Mouse (Mus musculus) myocyte (in vitro differentiated cells): ENCODE measurements at regions not wholly inside any gene's neighbourhood (a gene's known extent, or its start where the extent isn't known, plus 50 kb on each side); places are given as distances from the start of the nearest gene placed in this dataset.

ENCODE experiments used
- H3K27me3 ChIP-seq: one replicate; pipeline ENCODE4 v1.6.1; 2011; ENCODE audit not compliant: control insufficient read depth, insufficient read depth, insufficient read length
- H3K36me3 ChIP-seq: one replicate; pipeline ENCODE4 v1.6.1; 2011; ENCODE audit not compliant: control insufficient read depth, insufficient read depth
- H3K4me2 ChIP-seq: one replicate; pipeline ENCODE4 v1.6.1; 2011; ENCODE audit warnings: low read depth, control low read depth
- H3K4me3 ChIP-seq: one replicate; pipeline ENCODE4 v1.5.1; 2011; ENCODE audit warnings: mild to moderate bottlenecking, control low read depth, moderate library complexity
- H3K79me2 ChIP-seq: one replicate; pipeline ENCODE4 v1.6.1; 2011; ENCODE audit not compliant: control insufficient read depth, insufficient read depth
- H3ac ChIP-seq: one replicate; pipeline ENCODE4 v1.6.1; 2011; ENCODE audit not compliant: control insufficient read depth, insufficient read length
- CEBPB ChIP-seq: IDR thresholded peaks from 2 replicates; pipeline ENCODE4 v1.6.1; 2011; ENCODE audit warnings: mild to moderate bottlenecking, moderate library complexity; ENCODE audit not compliant: poor library complexity, insufficient read depth, severe bottlenecking
- E2F4 ChIP-seq: IDR thresholded peaks from one replicate; pipeline ENCODE4 v1.6.1; 2011; ENCODE audit warnings: mild to moderate bottlenecking, control low read depth, moderate library complexity; ENCODE audit not compliant: insufficient read depth
- MAX ChIP-seq: IDR thresholded peaks from one replicate; pipeline ENCODE4 v1.6.1; 2011; ENCODE audit warnings: low read depth, mild to moderate bottlenecking, control low read depth
- MYOD1 ChIP-seq, 3 experiments: IDR thresholded peaks; one replicate each; pipeline ENCODE4 v1.6.1; 2011; ENCODE audit warnings: control low read depth in 2 of 3, low read depth in 2 of 3, mild to moderate bottlenecking in 2 of 3, moderate library complexity in 1 of 3; ENCODE audit not compliant: insufficient read length in 2 of 3, control insufficient read depth in 1 of 3
- MYOG ChIP-seq, 3 experiments: IDR thresholded peaks; one replicate each; pipeline ENCODE4 v1.6.1; 2011; ENCODE audit warnings: control low read depth in 2 of 3, low read depth in 2 of 3, mild to moderate bottlenecking in 2 of 3; ENCODE audit not compliant: insufficient read length in 2 of 3, control insufficient read depth in 1 of 3, insufficient read depth in 1 of 3
- POLR2A ChIP-seq: IDR thresholded peaks from one replicate; pipeline ENCODE4 v1.6.1; 2011; ENCODE audit warnings: low read depth, mild to moderate bottlenecking, control low read depth, moderate library complexity; ENCODE audit not compliant: insufficient read length
- POLR2AphosphoS2 ChIP-seq: IDR thresholded peaks from one replicate; pipeline ENCODE4 v1.6.1; 2011; ENCODE audit warnings: low read depth, control low read depth; ENCODE audit not compliant: insufficient read length
- REST ChIP-seq: IDR thresholded peaks from one replicate; pipeline ENCODE4 v1.6.1; 2011; ENCODE audit warnings: mild to moderate bottlenecking, control low read depth, moderate library complexity; ENCODE audit not compliant: insufficient read depth, insufficient read length
- SRF ChIP-seq: IDR thresholded peaks from one replicate; pipeline ENCODE4 v1.6.1; 2011; ENCODE audit warnings: low read depth; ENCODE audit not compliant: control insufficient read depth, insufficient read length
- TCF12 ChIP-seq: IDR thresholded peaks from one replicate; pipeline ENCODE4 v1.6.1; 2011; ENCODE audit warnings: mild to moderate bottlenecking, control low read depth; ENCODE audit not compliant: poor library complexity, insufficient read depth, severe bottlenecking
- TCF3 ChIP-seq: IDR thresholded peaks from one replicate; pipeline ENCODE4 v1.6.1; 2011; ENCODE audit warnings: low read depth, control low read depth; ENCODE audit not compliant: insufficient read length
- USF1 ChIP-seq: IDR thresholded peaks from one replicate; pipeline ENCODE4 v1.6.1; 2011; ENCODE audit warnings: low read depth, mild to moderate bottlenecking, control low read depth, moderate library complexity

- no peaks in the 10 kb centered on the region for H3K36me3 ChIP-seq
- TF ChIP-seq MYOG (IDR thresholded peaks at IDR 0.05; ENCODE audit: control insufficient read depth in 1 of 3, insufficient read depth in 1 of 3, insufficient read length in 2 of 3, low read depth in 2 of 3) (no peak), POLR2A (no peak), MAX (no peak), CEBPB (no peak), POLR2AphosphoS2 (no peak), REST (no peak), USF1 (no peak), MYOD1 (IDR thresholded peaks at IDR 0.05; ENCODE audit: control insufficient read depth in 1 of 3, insufficient read length in 2 of 3, low read depth in 2 of 3) (no peak), TCF3 (no peak), E2F4 (no peak), TCF12 (no peak), SRF (no peak)
- no peak overlapping the region for H3ac ChIP-seq
- no peaks in the 10 kb centered on the region for H3K27me3 ChIP-seq
- H3K4me3 ChIP-seq: no peak overlapping the region
- H3K4me2 ChIP-seq: peak overlapping the region; percentile 51
- H3K79me2 ChIP-seq: no peaks in the 10 kb centered on the region
These were observed 206.2 kb upstream of the Myocd start for GRCm38 (mm10) chr11:65475821-65476540.

GRCm38 (mm10) chr11:65475302-65475701 is 205.5 kb upstream of the Myocd start:
- Histone ChIP-seq H3K4me3 (no peak overlapping the region), H3ac (no peak overlapping the region), H3K4me2 (peak overlapping the region; percentile 51), H3K27me3 (no peaks in the 10 kb centered on the region), H3K36me3 (no peaks in the 10 kb centered on the region), H3K79me2 (no peaks in the 10 kb centered on the region)
- no peak for TF ChIP-seq MAX
- TF ChIP-seq MYOD1 (IDR thresholded peaks at IDR 0.05; ENCODE audit: control insufficient read depth in 1 of 3, insufficient read length in 2 of 3, low read depth in 2 of 3): peak in 1 of 3 experiments; percentile 1

DNA sequence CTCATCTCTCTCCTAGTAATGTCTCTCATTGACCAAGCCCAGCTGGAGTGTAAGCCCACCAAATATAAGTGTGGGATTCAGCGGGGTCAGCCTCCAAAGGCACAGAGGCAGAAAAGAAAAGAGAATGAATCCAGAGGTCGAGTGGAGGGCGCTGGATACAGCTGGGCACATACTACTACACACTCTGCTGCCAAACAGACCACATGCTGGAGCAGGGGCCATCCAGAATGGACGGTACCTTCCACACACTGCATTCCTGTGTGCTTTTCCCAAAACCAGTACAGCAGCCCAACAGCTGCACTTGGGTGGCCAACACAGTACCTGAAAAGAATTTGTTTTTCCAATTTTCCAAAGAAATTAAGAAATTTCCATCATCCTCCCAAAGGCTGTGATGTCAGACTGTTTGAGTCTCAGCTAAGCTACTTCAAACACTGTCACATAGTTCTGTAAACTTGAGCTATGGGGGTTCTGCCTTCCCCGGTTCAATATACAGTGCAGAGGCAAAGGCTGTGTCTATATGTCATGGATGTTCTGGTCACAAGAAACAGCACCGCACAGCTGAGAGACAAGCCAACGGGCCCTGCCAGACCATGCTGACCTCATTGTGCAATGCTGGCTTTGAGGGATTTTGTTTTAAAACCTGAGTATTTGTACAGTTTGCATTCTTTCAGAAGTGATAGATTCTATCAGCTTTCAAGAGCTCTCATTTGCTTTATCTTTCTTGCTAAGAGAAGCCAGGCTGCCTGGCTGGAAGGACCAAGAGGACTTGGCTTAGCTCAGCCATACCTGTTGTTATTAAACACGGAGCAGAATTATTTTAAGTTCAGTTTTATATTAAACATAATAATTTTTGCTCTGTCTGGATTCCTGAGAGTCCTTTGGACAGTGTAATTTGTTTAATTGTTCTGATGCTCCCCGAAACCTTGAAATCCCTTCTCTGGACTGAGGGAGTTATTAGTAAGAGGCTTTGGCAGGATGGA is 200.3 kb upstream of the Myocd start:
- Histone ChIP-seq H3K36me3 (no peaks in the 10 kb centered on the region), H3K4me2 (no peak overlapping the region), H3K27me3 (no peaks in the 10 kb centered on the region), H3ac (no peak overlapping the region), H3K4me3 (no peak overlapping the region), H3K79me2 (no peaks in the 10 kb centered on the region)
- TF ChIP-seq SRF (no peak), E2F4 (no peak), TCF12 (no peak), POLR2A (no peak), CEBPB (no peak), USF1 (no peak), MAX (no peak), MYOG (IDR thresholded peaks at IDR 0.05; ENCODE audit: control insufficient read depth in 1 of 3, insufficient read depth in 1 of 3, insufficient read length in 2 of 3, low read depth in 2 of 3) (no peak), MYOD1 (IDR thresholded peaks at IDR 0.05; ENCODE audit: control insufficient read depth in 1 of 3, insufficient read length in 2 of 3, low read depth in 2 of 3) (no peak)

DNA sequence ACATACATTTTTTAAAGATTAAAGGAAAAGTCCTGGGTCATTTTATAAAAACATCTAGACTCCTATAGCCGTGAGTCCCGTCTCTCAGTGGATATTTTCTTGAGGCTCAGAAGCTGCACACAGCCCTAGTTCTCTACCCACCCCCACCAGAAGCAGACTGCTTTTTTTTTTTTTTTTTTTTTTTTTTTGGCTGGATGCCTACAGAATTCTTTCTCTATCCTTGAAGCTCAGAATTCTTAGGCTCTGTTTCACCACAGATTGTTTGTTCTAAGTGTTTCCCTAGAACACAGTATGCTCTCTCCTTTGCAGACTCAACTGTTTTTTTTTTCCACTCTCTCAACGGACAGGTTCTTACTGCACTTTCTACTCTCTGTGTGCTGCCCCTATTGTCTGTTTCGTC is 191.3 kb upstream of the Myocd start:
- Histone ChIP-seq H3K4me2 (no peak overlapping the region), H3K4me3 (no peak overlapping the region), H3ac (no peak overlapping the region), H3K27me3 (no peaks in the 10 kb centered on the region), H3K79me2 (no peaks in the 10 kb centered on the region), H3K36me3 (no peaks in the 10 kb centered on the region)
- TF ChIP-seq TCF3 (no peak), SRF (no peak), E2F4 (no peak), CEBPB (no peak), POLR2AphosphoS2 (no peak), TCF12 (no peak), MAX (no peak), USF1 (no peak), MYOG (IDR thresholded peaks at IDR 0.05; ENCODE audit: control insufficient read depth in 1 of 3, insufficient read depth in 1 of 3, insufficient read length in 2 of 3, low read depth in 2 of 3) (no peak)

DNA sequence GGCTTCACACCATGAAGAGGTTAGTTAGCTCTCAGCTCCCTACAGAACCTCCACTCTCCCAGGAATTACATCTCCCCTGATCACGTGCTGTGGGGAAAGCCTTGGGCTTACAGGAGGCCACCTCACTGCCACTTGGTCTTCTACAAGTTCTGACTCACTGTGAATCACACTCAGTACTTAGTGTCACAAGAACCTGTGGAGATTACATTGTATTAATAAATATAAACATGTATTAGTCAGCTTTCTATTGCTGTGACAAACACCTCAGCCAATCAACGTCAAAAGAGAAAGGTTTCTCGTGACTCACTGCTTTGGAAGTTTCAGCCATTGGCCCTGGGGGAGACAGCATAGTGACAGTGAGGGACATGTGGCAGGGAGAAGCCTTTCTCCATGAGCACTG is 178.6 kb upstream of the Myocd start:
- no peak overlapping the region for H3K4me3 ChIP-seq
- TF ChIP-seq USF1: peak; percentile 89
- TF ChIP-seq SRF: no peak
- no peak for TF ChIP-seq POLR2AphosphoS2
- no peak overlapping the region for H3ac ChIP-seq
- H3K79me2 ChIP-seq: no peaks in the 10 kb centered on the region
- no peak overlapping the region for H3K4me2 ChIP-seq
- no peaks in the 10 kb centered on the region for H3K27me3 ChIP-seq
- H3K36me3 ChIP-seq: no peaks in the 10 kb centered on the region
